Mouse (Mus musculus) cortical plate, adult 2 months (tissue): ENCODE data around the gene Gbp8. TPM values are rescaled to one million over a fixed set of nuclear protein-coding genes. Genes with fewer than 3 reads are reported as not detected.
"Not testable (repeated sequence)": the region's sequence is repeated elsewhere in the genome, so short reads cannot be mapped to it uniquely, and the experiment has no call there.

Experiments
- H3K27ac ChIP-seq: fragments of 200-500 bp; 2 replicates; pipeline ENCODE4 v1.5.1; 2012; ENCODE audit warnings: low read length, control low read depth, inconsistent platforms; ENCODE audit not compliant: insufficient read depth
- H3K4me1 ChIP-seq: fragments of 200-500 bp; 2 replicates; pipeline ENCODE4 v1.6.1; 2011; ENCODE audit warnings: low read length; ENCODE audit not compliant: control insufficient read depth, insufficient read depth
- H3K4me3 ChIP-seq: fragments of 200-500 bp; 2 replicates; pipeline ENCODE4 v1.5.1; 2011; ENCODE audit warnings: mild to moderate bottlenecking, low read length, control low read depth; ENCODE audit not compliant: insufficient read depth
- CTCF ChIP-seq: fragments of 200-500 bp; IDR thresholded peaks from 2 replicates; pipeline ENCODE4 v1.5.1; 2011; ENCODE audit warnings: mild to moderate bottlenecking, control low read depth, low read length; ENCODE audit not compliant: insufficient read depth; ENCODE audit errors: extremely low read depth
- POLR2A ChIP-seq: fragments of 200-500 bp; IDR thresholded peaks from 2 replicates; pipeline ENCODE4 v1.6.1; 2011; ENCODE audit warnings: mild to moderate bottlenecking, low read length, control low read depth; ENCODE audit not compliant: insufficient read depth; ENCODE audit errors: extremely low read depth
- polyA plus RNA-seq: library from polyadenylated mRNA; depleted of rRNA; stranded (reverse); fragments of >200 nt; gene quantifications from 2 replicates; pipeline ENCODE4 v1.2.3, GENCODE M21; 2012; rRNA removed

Gbp8 gene
- polyA plus RNA-seq, result 0.17 and 0.44 TPM in 2 replicates

GRCm38 (mm10) chr5:105139409-105140088 is at the start of gene Gbp8, which contains the start of the genes Gbp9 and Gbp4:
Gene Gbp8 (minus strand): TSS chr5:105139540.
Gene Gbp9 (minus strand): TSS chr5:105139539.
Gene Gbp4 (minus strand): TSS chr5:105139586.
- H3K27ac ChIP-seq, H3K4me1 ChIP-seq, H3K4me3 ChIP-seq: not testable (repeated sequence)

GRCm38 (mm10) chr5:105181446-105181845 is 42.1 kb upstream of the Gbp8 start:
- TF ChIP-seq POLR2A (no peak), CTCF (no peak)
- Histone ChIP-seq H3K4me1 (no peaks in the 10 kb centered on the region), H3K27ac (no peak overlapping the region), H3K4me3 (no peak overlapping the region)

- Histone ChIP-seq H3K4me1 (no peaks in the 10 kb centered on the region), H3K4me3 (no peak overlapping the region), H3K27ac (no peak overlapping the region)
- TF ChIP-seq POLR2A (no peak), CTCF (no peak)
These were observed 17.2 kb upstream of the Gbp8 start for GRCm38 (mm10) chr5:105156582-105156981.

- TF ChIP-seq CTCF (no peak), POLR2A (no peak)
- H3K4me3 ChIP-seq, result no peak overlapping the region
- H3K27ac ChIP-seq, result no peak overlapping the region
- H3K4me1 ChIP-seq, result no peaks in the 10 kb centered on the region
These were observed 14.7 kb upstream of the Gbp8 start for GRCm38 (mm10) chr5:105154049-105154448.

GRCm38 (mm10) chr5:105148062-105148461 is 8.7 kb upstream of the Gbp8 start:
- H3K4me1 ChIP-seq, H3K27ac ChIP-seq, H3K4me3 ChIP-seq: not testable (repeated sequence)

GRCm38 (mm10) chr5:105146447-105146846 is 7.1 kb upstream of the Gbp8 start:
- no peaks in the 10 kb centered on the region for H3K4me1 ChIP-seq
- TF ChIP-seq CTCF, result no peak
- TF ChIP-seq POLR2A, result no peak
- H3K27ac ChIP-seq, result peak overlapping the region; percentile 95
- no peak overlapping the region for H3K4me3 ChIP-seq

- not testable (repeated sequence) for H3K4me3 ChIP-seq, H3K4me1 ChIP-seq
- peak overlapping the region; percentile 95 for H3K27ac ChIP-seq
These were observed 6.4 kb upstream of the Gbp8 start for GRCm38 (mm10) chr5:105145731-105146130.

GRCm38 (mm10) chr5:105140089-105140810 is 910 bp upstream of the Gbp8 start:
- not testable (repeated sequence) for H3K4me1 ChIP-seq, H3K4me3 ChIP-seq, H3K27ac ChIP-seq

- TF ChIP-seq POLR2A (no peak), CTCF (no peak)
- Histone ChIP-seq H3K4me1 (no peaks in the 10 kb centered on the region), H3K27ac (no peak overlapping the region), H3K4me3 (no peak overlapping the region)
These were observed 434 bp downstream of the Gbp8 start for GRCm38 (mm10) chr5:105138906-105139305.

GRCm38 (mm10) chr5:105136706-105137304 is 2.5 kb downstream of the Gbp8 start:
- not testable (repeated sequence) for H3K27ac ChIP-seq, H3K4me3 ChIP-seq, H3K4me1 ChIP-seq

- not testable (repeated sequence) for H3K4me1 ChIP-seq, H3K27ac ChIP-seq, H3K4me3 ChIP-seq
These were observed 17.6 kb downstream of the Gbp8 start for GRCm38 (mm10) chr5:105121731-105122130.
